Mouse (Mus musculus): Measurements from ENCODE around the gene Chst8.

DNA sequence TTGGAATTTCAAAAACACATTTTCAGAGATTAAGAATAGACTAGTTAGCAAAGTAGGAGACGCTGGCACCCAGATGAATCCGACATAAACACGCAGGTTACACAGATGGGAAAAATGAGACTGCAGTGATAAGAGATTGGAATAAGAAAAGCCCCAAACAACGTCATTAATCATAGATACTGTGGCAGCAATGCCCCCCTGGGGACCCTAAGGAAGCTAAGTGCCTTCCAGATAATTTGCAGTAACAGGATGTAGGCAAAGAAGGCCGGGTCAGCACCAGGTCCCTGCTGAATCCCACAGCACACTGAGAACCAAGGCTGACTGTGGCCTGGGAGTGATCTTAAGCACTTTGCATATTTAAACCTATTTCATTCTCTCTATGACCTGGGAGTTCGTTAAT is 27.5 kb downstream of the Chst8 start:
- TF ChIP-seq CTCF (IDR thresholded peaks at IDR 0.05; ENCODE audit: insufficient read depth, low read length) (no peak), POLR2A (IDR thresholded peaks at IDR 0.05; ENCODE audit: borderline replicate concordance, extremely low read depth, low read depth, low read length) (no peak)

Data from lung, adult 2 months (tissue).